19 mouse cellular contexts compared by ENCODE assay signal in genomic region chr1:45379992-45380690, GRCm38 (mm10).
DNase-seq lines count a peak whose midpoint lies in the region; ATAC-seq and TF ChIP-seq lines count a peak whose summit lies in the region.
"Had no signal": no experiment of that assay in that cellular context is flagged by ENCODE, and none has a peak within 500 bp of the region (broad histone marks: within the 10 kb centered on the region; RNA-seq: fewer than 3 reads in every experiment).

No protein-coding gene starts in this region.

- H3K36me3 ChIP-seq in lung, embryonic 14.5 days (ENCODE audit: insufficient read depth), result peaks cover 31% of the 10 kb centered on the region
- no peaks in the 10 kb centered on the region for H3K36me3 ChIP-seq in lung, postnatal 0 days (ENCODE audit: insufficient read depth, low read length)
- H3K36me3 ChIP-seq: forebrain, embryonic 12.5 days; G1E; hindbrain, embryonic 13.5 days; liver, embryonic 15.5 days; neural tube, embryonic 13.5 days had no signal

- H3K27me3 ChIP-seq in lung, embryonic 14.5 days (ENCODE audit: insufficient read depth, low read length), result no peaks in the 10 kb centered on the region
- no peaks in the 10 kb centered on the region for H3K27me3 ChIP-seq in lung, postnatal 0 days (replicated peaks; ENCODE audit: insufficient read depth, low read length)
- H3K27me3 ChIP-seq: forebrain, embryonic 12.5 days; hindbrain, embryonic 13.5 days; liver, embryonic 15.5 days; megakaryocyte, embryonic 14.5 days; neural tube, embryonic 13.5 days had no signal

- peak; percentile 95 for ATAC-seq in lung, embryonic 14.5 days (ENCODE audit: insufficient read depth)
- ATAC-seq in lung, postnatal 0 days, result peak; percentile 94

- peak overlapping the region; percentile 89 for H3K27ac ChIP-seq in lung, embryonic 14.5 days (ENCODE audit: low read depth)
- peak overlapping the region; percentile 57; the same call in 1 of the 2 replicates for H3K27ac ChIP-seq in lung, postnatal 0 days (ENCODE audit: low read length)
- H3K27ac ChIP-seq: forebrain, embryonic 12.5 days; hindbrain, embryonic 13.5 days; liver, embryonic 15.5 days; neural tube, embryonic 13.5 days; stomach, postnatal 0 days had no signal

- WGBS in lung, embryonic 14.5 days, result 28% methylated on average over 7 of the region's 7 CpGs
- 61% methylated on average over 7 of the region's 7 CpGs for WGBS in lung, adult 2 months
- 47% methylated on average over 7 of the region's 7 CpGs for WGBS in lung, postnatal 0 days

- H3K4me2 ChIP-seq in lung, embryonic 14.5 days, result peak overlapping the region; percentile 5; the same call in 1 of the 2 replicates
- no peak overlapping the region for H3K4me2 ChIP-seq in lung, postnatal 0 days (replicated peaks; ENCODE audit: low read depth, low read length)
- H3K4me2 ChIP-seq: forebrain, embryonic 12.5 days; hindbrain, embryonic 13.5 days; liver, embryonic 15.5 days; neural tube, embryonic 13.5 days had no signal

- H3K4me1 ChIP-seq in lung, embryonic 14.5 days (ENCODE audit: insufficient read depth), result peaks cover 5% of the 10 kb centered on the region
- no peaks in the 10 kb centered on the region for H3K4me1 ChIP-seq in lung, adult 2 months (ENCODE audit: control insufficient read depth, insufficient read depth, low read length)
- no peaks in the 10 kb centered on the region for H3K4me1 ChIP-seq in lung, postnatal 0 days (ENCODE audit: insufficient read depth, low read depth, low read length)
- H3K4me1 ChIP-seq: forebrain, embryonic 12.5 days; hindbrain, embryonic 13.5 days; liver, embryonic 15.5 days; megakaryocyte, embryonic 14.5 days; neural tube, embryonic 13.5 days had no signal

- no peak for TF ChIP-seq POLR2A in lung, adult 2 months (IDR thresholded peaks at IDR 0.05; ENCODE audit: borderline replicate concordance, extremely low read depth, low read depth, low read length)

- peak; percentile 77 for TF ChIP-seq EP300 in lung, postnatal 0 days (IDR thresholded peaks at IDR 0.05)

- no peak overlapping the region for H3K4me3 ChIP-seq in lung, embryonic 14.5 days (ENCODE audit: low read depth, low read length)
- no peak overlapping the region for H3K4me3 ChIP-seq in lung, adult 2 months (replicated peaks; ENCODE audit: extremely low read depth, low read depth, low read length)
- H3K4me3 ChIP-seq in lung, postnatal 0 days (ENCODE audit: low read depth, low read length), result no peak overlapping the region
- H3K4me3 ChIP-seq: forebrain, embryonic 12.5 days; hindbrain, embryonic 13.5 days; liver, embryonic 15.5 days; megakaryocyte, embryonic 14.5 days; neural tube, embryonic 13.5 days had no signal

- TF ChIP-seq CTCF in lung, embryonic 14.5 days (IDR thresholded peaks at IDR 0.05; ENCODE audit: low read depth), result no peak
- TF ChIP-seq CTCF in lung, adult 2 months (IDR thresholded peaks at IDR 0.05; ENCODE audit: insufficient read depth, low read length), result no peak
- TF ChIP-seq CTCF in lung, postnatal 0 days (IDR thresholded peaks at IDR 0.05), result no peak

- no peak overlapping the region for H3K9ac ChIP-seq in lung, embryonic 14.5 days
- no peak overlapping the region for H3K9ac ChIP-seq in lung, postnatal 0 days (replicated peaks; ENCODE audit: low read depth)
- H3K9ac ChIP-seq: forebrain, embryonic 12.5 days; hindbrain, embryonic 13.5 days; liver, embryonic 15.5 days; neural tube, embryonic 13.5 days had no signal

- H3K9me3 ChIP-seq in lung, embryonic 14.5 days (ENCODE audit: low read depth, low read length), result no peaks in the 10 kb centered on the region
- H3K9me3 ChIP-seq in lung, postnatal 0 days (ENCODE audit: low read length), result no peaks in the 10 kb centered on the region
- H3K9me3 ChIP-seq: forebrain, embryonic 12.5 days; G1E; hindbrain, embryonic 13.5 days; liver, embryonic 15.5 days; megakaryocyte, embryonic 14.5 days; neural tube, embryonic 13.5 days had no signal

- DNase-seq in lung, embryonic 14.5 days, result peak; percentile 90
- DNase-seq in lung, adult 2 months, result no peak
- peak; percentile 3 for DNase-seq in embryo, embryonic 9.5 days (ENCODE audit: extremely low spot score)
- peak; percentile 89 for DNase-seq in lung, postnatal 0 days (ENCODE audit: low spot score)
- DNase-seq in yolk sac, embryonic 10.5 days (ENCODE audit: low spot score), result peak; percentile 33
- DNase-seq in left cerebral cortex, adult 11 months (ENCODE audit: low spot score), result no peak
- DNase-seq in cerebellum, postnatal 10 days, result no peak
- DNase-seq: cerebellum, postnatal 14 days; gastrocnemius, postnatal 36 days; kidney, adult 9 months; left cerebral cortex, postnatal 4 days; right cerebral cortex, postnatal 25 days had no signal

Comparison
In these comparisons a context has a peak if more than half of its experiments do, and no peak if none do; other contexts are left out.
1. DNase-seq: peak in lung, embryonic 14.5 days (single experiment), embryo, embryonic 9.5 days (single experiment), lung, postnatal 0 days (single experiment) and yolk sac, embryonic 10.5 days (single experiment); none in lung, adult 2 months (single experiment), left cerebral cortex, adult 11 months (single experiment) and cerebellum, postnatal 10 days (0 of 2).